Mouse (Mus musculus) telencephalon, adult 2 months (tissue): Measurements from ENCODE around the gene Camk1g.

Experiments
- DNase-seq: peaks from one replicate; pipeline ENCODE4 v3.0.0-alpha.2; 2011; ENCODE audit warnings: low read depth, low spot score

Camk1g gene

DNA sequence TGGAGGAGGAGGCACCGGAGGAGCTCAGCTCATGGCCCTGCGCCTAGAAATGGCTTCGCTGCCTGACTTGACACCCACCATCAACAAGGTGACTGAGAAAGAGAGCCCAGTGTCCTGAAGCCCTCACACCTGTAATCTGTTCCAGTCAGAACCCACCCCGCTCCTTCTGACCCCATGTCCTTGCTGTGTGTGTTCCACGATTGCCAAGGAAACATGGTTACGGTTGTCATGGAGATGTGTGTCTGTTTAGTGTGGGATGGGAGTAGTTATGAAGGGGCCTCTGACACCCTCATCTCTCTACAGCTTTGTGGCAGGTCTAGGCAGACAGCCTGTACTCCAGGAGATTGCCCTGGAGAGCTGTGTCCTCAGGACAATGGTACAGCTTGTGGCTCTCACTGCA, 35.6 kb downstream of the Camk1g start:
- no peak for DNase-seq

DNA sequence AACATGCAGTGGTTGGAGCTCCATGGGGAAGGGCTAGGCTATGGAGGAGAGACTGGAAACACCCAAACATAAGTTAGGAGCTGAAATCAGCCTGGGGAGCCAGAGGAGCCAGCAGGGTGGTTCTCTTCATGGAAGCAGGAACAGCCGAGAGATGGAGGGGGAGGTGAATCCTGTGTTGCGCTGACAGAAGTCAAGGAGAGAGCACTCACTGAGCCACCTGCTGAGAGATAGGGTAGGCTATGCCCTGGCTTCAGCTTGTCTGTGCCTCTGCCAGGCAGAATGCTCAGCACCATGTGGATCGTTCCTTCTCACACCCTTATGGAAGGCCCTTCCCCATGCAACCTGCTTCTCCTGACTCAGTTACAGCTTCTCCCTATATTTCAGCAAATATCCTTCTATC, 36.3 kb downstream of the Camk1g start:
- DNase-seq, result no peak

DNA sequence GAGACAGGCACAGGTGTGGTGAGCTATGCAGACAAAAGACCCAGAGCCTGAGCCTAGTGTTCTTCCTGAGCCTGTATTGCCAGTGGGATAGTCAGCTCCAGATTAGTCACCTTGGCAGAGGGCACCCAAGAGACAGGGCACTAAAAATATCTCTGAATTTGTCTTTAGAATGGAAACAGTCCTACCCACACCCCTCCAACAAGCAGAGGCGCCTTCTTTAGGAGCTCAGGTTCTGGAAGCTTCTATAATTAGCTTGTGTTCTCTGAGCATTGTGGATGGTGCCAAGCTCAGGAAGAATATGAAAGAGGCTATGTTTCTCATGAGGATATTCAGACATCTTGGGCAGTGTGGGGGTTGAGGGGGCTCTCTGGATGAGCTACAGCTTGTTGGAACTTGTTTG, 37.4 kb downstream of the Camk1g start:
- DNase-seq, result peak; percentile 80

- no peak for DNase-seq
Measured at GRCm38 (mm10) chr1:193332018-193332417, 38.1 kb downstream of the Camk1g start.

- no peak for DNase-seq
Measured at GRCm38 (mm10) chr1:193330626-193331025, 39.5 kb downstream of the Camk1g start.

- peak; percentile 73 for DNase-seq
Measured at GRCm38 (mm10) chr1:193330172-193330571, 39.9 kb downstream of the Camk1g start.

DNA sequence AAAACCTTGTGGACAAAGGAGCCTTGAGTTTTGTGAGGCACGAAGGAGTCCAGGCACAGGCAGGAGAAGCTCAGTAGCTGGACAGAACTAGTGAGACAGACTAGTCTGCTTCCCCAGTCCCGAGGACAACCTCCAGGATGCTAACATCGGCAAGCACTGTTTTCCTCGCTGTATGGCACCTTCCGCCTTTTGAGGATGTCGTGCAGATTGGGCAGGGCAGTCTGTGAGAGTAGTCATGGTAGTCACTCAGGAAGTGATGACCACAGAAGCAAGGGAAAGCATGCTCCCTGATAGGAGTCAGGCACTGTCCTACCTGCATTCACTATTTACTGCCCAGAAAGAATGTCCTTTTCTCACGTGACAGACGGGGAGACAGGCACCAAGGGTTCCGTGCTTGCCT, 40.5 kb downstream of the Camk1g start:
- DNase-seq, result no peak

DNA sequence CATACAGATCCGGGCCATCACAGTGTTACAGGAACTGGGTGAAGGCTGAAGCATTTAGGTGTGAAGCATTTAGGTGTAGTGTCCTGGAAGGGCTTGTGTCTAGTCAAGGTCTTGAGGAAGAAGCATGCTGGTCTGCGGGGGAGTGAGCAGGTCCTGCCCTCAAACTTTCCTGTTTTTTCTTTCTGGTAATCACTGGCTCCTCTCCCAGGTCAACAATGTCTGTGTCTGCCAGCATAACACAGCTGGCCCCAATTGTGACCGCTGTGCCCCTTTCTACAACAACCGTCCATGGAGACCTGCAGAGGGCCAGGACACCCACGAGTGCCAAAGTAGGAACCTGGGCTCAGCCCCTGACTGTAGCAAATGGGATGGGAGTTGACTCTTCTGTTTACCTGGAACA, 42.4 kb downstream of the Camk1g start:
- DNase-seq, result no peak

- no peak for DNase-seq
Measured at GRCm38 (mm10) chr1:193327216-193327615, 42.9 kb downstream of the Camk1g start.

DNA sequence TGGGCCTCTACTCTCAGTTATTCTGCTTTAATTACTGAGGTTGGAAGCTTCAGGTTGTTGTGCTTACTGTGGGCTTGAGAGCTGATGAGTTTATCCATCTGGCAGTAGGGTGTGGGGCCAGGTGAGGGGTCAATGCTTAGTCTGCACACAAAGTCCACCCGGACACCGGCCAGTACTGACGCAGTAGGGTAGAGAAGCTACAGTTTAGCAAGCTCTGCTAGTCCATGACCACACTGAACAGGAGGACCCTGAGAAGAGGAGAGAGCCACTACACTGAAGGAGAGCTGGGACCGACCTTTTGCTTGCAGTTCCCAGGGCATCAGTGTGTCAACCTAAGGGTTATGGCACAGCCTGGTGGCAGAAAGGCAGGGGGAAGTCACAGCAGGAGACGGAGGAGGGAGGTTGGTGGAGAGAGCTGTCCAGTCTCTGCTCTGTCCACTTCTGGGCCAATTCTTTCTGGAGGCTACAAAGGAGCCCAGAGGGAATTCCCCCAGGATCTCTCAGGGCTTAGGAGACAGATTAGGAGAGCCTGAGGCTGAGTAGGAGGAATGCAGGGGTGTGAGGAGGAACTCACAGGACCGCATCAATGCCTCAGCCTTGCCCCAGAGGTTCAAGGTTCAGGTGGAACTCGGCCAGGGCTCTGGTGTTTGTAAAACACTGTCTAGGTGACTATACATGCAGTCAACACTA, 43.5 kb downstream of the Camk1g start:
- DNase-seq, result no peak

DNA sequence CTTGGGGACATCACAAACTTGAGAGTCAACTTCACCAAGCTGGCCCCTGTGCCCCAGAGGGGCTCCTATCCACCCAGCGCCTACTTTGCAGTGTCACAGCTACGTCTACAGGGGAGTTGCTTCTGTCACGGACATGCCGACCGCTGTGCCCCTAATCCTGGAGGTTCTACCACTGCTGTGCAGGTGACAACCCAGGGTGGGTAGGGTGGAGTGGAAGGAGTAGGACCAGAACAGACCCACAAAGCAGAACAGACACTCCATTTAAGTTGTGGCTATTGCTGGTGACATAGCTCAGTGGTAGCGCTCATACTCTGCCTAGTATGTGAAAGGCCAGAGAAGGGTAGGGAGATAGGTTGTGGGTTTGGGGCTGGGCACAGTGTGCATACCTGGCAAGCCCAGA, 44.2 kb downstream of the Camk1g start:
- no peak for DNase-seq

- no peak for DNase-seq
Measured at GRCm38 (mm10) chr1:193324224-193324623, 45.9 kb downstream of the Camk1g start.

GRCm38 (mm10) chr1:193323686-193324085, 46.4 kb downstream of the Camk1g start:
- DNase-seq, result no peak

GRCm38 (mm10) chr1:193320398-193320797, 49.7 kb downstream of the Camk1g start:
- DNase-seq, result no peak

GRCm38 (mm10) chr1:193319721-193320120, 50.4 kb downstream of the Camk1g start:
- no peak for DNase-seq

GRCm38 (mm10) chr1:193317159-193317559, 52.9 kb downstream of the Camk1g start:
- DNase-seq, result no peak

GRCm38 (mm10) chr1:193316358-193316750, 53.7 kb downstream of the Camk1g start:
- no peak for DNase-seq

DNA sequence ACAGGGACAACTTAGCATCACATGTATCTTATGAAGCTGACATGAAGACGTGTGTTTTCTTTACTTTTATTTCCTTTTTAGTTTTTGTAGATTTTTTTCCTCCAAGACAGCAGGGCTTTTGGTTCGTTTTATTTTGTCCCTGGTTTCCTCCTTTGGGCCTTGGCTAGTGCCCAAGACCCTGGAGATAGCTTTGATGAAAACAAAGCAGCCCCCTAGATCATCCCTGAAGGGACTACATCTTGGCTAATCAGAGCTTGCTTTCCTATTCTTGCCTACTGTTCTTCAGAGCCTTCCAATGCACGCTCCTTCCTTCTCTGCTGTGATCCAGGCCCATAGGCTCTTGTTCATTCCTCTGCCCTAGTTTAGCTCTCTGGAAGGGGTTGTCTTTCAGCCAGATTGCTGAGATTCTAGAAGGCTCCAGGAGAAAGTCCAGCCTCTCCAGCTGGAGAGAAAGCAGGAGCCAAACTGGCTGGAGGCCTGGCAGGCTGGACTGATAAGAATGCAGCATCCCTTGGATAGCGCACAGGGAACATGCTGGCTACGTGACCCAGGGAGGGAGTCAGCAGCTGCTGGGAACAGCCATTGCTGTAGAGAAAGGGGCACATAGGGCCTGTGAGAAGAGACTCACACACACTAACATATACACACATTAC, 54.3 kb downstream of the Camk1g start:
- DNase-seq, result peak; percentile 73

GRCm38 (mm10) chr1:193311596-193311995, 58.5 kb downstream of the Camk1g start:
- DNase-seq, result no peak

DNA sequence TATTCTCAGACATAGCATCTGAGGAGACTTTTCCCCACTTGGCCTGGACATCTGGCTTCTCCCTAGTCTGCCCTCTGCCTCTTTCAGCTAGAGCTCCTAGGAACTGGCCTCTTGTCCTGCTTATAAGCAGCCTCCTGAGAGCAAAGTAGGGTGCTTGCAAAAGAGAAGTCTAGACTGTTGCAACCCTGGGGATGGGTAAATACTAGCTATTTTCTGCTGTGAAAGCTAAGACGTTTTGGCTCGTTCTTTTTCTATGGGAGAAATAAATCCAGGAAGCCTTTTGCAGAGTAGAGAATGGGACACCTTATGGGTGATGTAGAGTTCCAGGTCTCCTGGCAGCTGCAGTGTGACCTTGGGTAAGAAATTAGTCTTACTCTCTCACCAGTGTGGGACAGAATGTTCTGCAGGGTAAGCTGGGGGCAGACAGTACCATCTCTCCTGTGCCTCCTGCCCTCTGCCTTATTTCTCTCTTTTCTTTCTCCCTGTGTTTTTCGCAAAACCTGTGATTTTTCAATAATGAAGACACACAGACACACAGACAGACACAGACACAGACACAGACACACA, 59.5 kb downstream of the Camk1g start:
- DNase-seq, result no peak

DNA sequence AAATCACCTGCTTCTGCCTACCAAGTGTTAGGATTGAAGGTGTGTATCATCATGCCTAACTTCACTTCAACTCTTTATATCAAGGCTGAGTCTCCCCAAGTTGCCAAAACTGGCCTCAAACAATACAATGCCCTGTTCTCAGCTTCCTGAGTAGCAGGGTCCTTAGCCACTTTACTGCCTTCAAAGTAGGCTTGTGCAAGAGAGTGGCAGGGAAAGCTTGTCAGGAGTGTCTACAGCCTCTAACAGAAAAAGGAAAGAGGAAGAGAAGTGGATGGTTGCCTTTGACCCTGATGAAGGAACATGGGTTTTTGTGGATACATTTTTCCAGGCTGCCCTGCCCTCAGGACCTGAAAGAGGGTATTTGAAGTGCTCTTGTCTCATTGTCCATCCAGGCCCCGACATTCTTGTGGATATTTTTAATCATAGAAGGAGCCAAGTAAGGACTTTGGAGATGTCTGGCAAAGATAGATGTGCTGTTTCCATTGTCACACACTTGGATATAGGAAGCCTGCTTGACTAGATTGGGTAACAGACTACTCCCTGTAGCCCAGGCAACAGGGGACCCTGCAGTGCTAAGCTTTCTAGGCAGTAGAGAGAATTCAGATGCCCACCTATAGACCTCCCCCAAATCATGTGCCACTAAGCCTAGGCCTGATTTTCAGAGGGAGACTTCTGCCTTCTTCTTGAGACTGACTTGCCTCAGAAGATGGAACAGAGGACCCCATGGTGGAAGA, 60.1 kb downstream of the Camk1g start:
- no peak for DNase-seq

- no peak for DNase-seq
Measured at GRCm38 (mm10) chr1:193306832-193307231, 63.3 kb downstream of the Camk1g start.
